Mouse (Mus musculus) embryonic fibroblast, embryonic 13.5 days (primary cell): ENCODE results near the gene Glmn.

Source experiments
- CTCF ChIP-seq: IDR thresholded peaks from 2 replicates; pipeline ENCODE4 v1.5.1; 2011; ENCODE audit warnings: mild to moderate bottlenecking, control low read depth, low read length, moderate library complexity, borderline replicate concordance; ENCODE audit not compliant: insufficient read depth
- POLR2A ChIP-seq: IDR thresholded peaks from 2 replicates; pipeline ENCODE4 v1.6.1; 2011; ENCODE audit warnings: low read depth, mild to moderate bottlenecking, control low read depth, low read length, moderate library complexity

GRCm38 (mm10) chr5:107548444-107548843 lies 49.2 kb downstream of the Glmn start:
- no peak for TF ChIP-seq POLR2A
- TF ChIP-seq CTCF = no peak
